Mouse (Mus musculus) hindbrain, embryonic 11.5 days (tissue): ENCODE measurements around the gene 5031439G07Rik. TPM values are rescaled to one million over a fixed set of nuclear protein-coding genes. Genes with fewer than 3 reads are reported as not detected.

ENCODE experiments used
- polyA plus RNA-seq: library from polyadenylated mRNA; unstranded; fragments of >200 nt; fragmentation: Nextera tagmentation; extraction: Ambion mirVana; gene quantifications from 2 replicates; pipeline ENCODE4 v1.2.1, GENCODE M21; 2014

Gene 5031439G07Rik
- polyA plus RNA-seq, 1 experiment from 2014 or later: 12.9 TPM

Other genes starting within 250 kb of the 5031439G07Rik start
- 34.6 and 44.1 TPM in 2 replicates for gene Phf21b, start 132.5 kb downstream of the 5031439G07Rik start, polyA plus RNA-seq
- 0.61 and 0.62 TPM in 2 replicates for gene Gm29666, start 68.5 kb downstream of the 5031439G07Rik start, polyA plus RNA-seq
- 63.3 and 65.0 TPM in 2 replicates for gene Nup50, start 65.1 kb downstream of the 5031439G07Rik start, polyA plus RNA-seq
- not detected in 2 replicates for gene Upk3a, start 28.6 kb upstream of the 5031439G07Rik start, polyA plus RNA-seq
- 27.8 and 29.5 TPM in 2 replicates for gene Fam118a, start 40.4 kb upstream of the 5031439G07Rik start, polyA plus RNA-seq
- gene Smc1b, start 143.4 kb upstream of the 5031439G07Rik start, polyA plus RNA-seq: 0.08 and 0.13 TPM in 2 replicates
- gene Ribc2, start 143.5 kb upstream of the 5031439G07Rik start, polyA plus RNA-seq: 0.82 and 0.96 TPM in 2 replicates
- 119 and 121 TPM in 2 replicates for gene Fbln1, start 217.4 kb upstream of the 5031439G07Rik start, polyA plus RNA-seq